Mouse (Mus musculus) intestine, postnatal 0 days (tissue): ENCODE results near the gene Mcf2l. TPM values are rescaled to one million over a fixed set of nuclear protein-coding genes. Genes with fewer than 3 reads are reported as not detected.

Source experiments
- ATAC-seq: fragments of 200-750 bp; cut with Nextera tagmentation; 2 replicates; pipeline ENCODE4 v1.8.0; 2017; ENCODE audit warnings: mild to moderate bottlenecking, moderate TSS enrichment, moderate library complexity
- H3K27ac ChIP-seq: fragments of 300-500 bp; sonication (generic); 2 replicates; pipeline ENCODE4 v1.5.1; 2014; ENCODE audit warnings: mild to moderate bottlenecking, low read depth, low read length, moderate library complexity
- H3K27me3 ChIP-seq: fragments of 300-500 bp; sonication (generic); replicated peaks from 2 replicates; pipeline ENCODE4 v1.6.1; 2014; ENCODE audit warnings: low read length, mixed read lengths; ENCODE audit not compliant: control insufficient read depth, insufficient read depth
- H3K36me3 ChIP-seq: fragments of 300-500 bp; sonication (generic); 2 replicates; pipeline ENCODE4 v1.6.1; 2014; ENCODE audit warnings: mild to moderate bottlenecking, moderate library complexity; ENCODE audit not compliant: control insufficient read depth, insufficient read depth
- H3K4me1 ChIP-seq: fragments of 300-500 bp; sonication (generic); replicated peaks from 2 replicates; pipeline ENCODE4 v1.6.1; 2014; ENCODE audit warnings: antibody characterized with exemption, low read length, mixed read lengths; ENCODE audit not compliant: control insufficient read depth, insufficient read depth
- H3K4me2 ChIP-seq: fragments of 300-500 bp; sonication (generic); replicated peaks from 2 replicates; pipeline ENCODE4 v1.6.1; 2014; ENCODE audit warnings: low read depth, mild to moderate bottlenecking, moderate library complexity
- H3K4me3 ChIP-seq: fragments of 300-500 bp; sonication (generic); 2 replicates; pipeline ENCODE4 v1.5.1; 2014; ENCODE audit warnings: low read depth, low read length
- H3K9ac ChIP-seq: fragments of 300-500 bp; sonication (generic); 2 replicates; pipeline ENCODE4 v1.6.1; 2014; ENCODE audit warnings: mild to moderate bottlenecking, low read depth, low read length
- H3K9me3 ChIP-seq: fragments of 300-500 bp; sonication (generic); 2 replicates; pipeline ENCODE4 v1.6.1; 2016; ENCODE audit warnings: mixed run types; ENCODE audit not compliant: control insufficient read depth
- CTCF ChIP-seq: sonication (generic); IDR thresholded peaks from 2 replicates; pipeline ENCODE4 v1.5.1; 2016; ENCODE audit warnings: low read depth, mild to moderate bottlenecking, control low read depth, antibody characterized with exemption, moderate library complexity
- WGBS: fragments of 180-500 bp; shearing (Covaris S2); extraction: QIAGEN DNeasy Blood & Tissue Kit; methylation state at CpG from one replicate; pipeline ENCODE4 v1.1.7; 2014; 5-methylcytosine and 5-hydroxymethylcytosine counted together
- polyA plus RNA-seq: library from polyadenylated mRNA; unstranded; fragments of >200 nt; fragmentation: Nextera tagmentation; extraction: Ambion mirVana; gene quantifications from 2 replicates; pipeline ENCODE4 v1.2.1, GENCODE M21; 2015

Mcf2l gene
- polyA plus RNA-seq, 1 experiment from 2014 or later: 6.7 TPM

DNA sequence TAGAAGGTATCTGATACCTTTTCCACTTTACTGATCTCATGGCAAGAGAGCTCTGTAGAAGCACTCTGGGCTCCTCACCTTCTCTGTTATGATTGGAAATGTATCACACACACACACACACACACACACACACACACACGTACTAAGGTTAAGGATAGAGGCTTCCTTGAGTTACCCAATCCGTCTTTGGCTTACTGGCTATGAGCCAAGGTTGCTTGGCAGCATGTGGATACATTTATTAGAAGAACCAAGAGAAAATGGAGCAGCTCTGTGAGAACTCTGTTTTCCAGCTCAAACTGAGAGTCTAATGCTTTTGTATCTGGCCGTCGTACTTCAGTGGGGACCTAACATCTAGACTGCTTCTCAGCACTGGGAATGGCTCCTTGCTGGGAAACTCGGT lies 121.9 kb downstream of the Mcf2l start:
- no peak overlapping the region for H3K4me2 ChIP-seq
- WGBS: 56% methylated on average over 5 of the region's 5 CpGs
- H3K9ac ChIP-seq: no peak overlapping the region
- H3K9me3 ChIP-seq: no peaks in the 10 kb centered on the region
- H3K27me3 ChIP-seq: no peaks in the 10 kb centered on the region
- H3K27ac ChIP-seq: no peak overlapping the region
- TF ChIP-seq CTCF: no peak
- no peak overlapping the region for H3K4me3 ChIP-seq
- no peak for ATAC-seq
- H3K36me3 ChIP-seq: peaks cover 1% of the 10 kb centered on the region; the same call in 1 of the 2 replicates
- no peaks in the 10 kb centered on the region for H3K4me1 ChIP-seq

DNA sequence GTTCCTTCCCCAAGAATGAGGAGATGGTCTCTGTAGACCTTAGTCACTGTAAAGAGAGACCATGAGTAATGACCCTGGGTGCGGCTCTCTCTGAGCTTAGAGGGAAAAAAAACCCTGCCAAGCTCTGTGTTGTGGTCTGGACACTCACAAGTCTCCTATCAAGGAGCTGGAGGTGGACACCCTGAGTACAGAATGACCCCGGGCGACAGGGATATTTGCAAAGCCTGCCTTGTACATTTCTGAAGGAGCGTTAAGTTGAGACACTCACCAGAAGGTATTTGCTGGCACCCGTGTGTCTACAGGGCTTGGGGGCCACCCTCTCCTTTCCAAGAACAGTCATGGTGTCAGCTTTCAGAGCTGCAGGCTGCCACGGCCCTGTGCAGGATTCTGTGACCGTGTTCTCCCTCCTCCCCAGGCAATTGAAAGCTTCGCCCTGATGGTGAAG lies 123.2 kb downstream of the Mcf2l start:
- H3K36me3 ChIP-seq: peaks cover 7% of the 10 kb centered on the region; the same call in 1 of the 2 replicates
- H3K9ac ChIP-seq: no peak overlapping the region
- no peak overlapping the region for H3K4me3 ChIP-seq
- H3K27me3 ChIP-seq: no peaks in the 10 kb centered on the region
- H3K4me1 ChIP-seq: no peaks in the 10 kb centered on the region
- H3K9me3 ChIP-seq: no peaks in the 10 kb centered on the region
- no peak for TF ChIP-seq CTCF
- 58% methylated on average over 8 of the region's 8 CpGs for WGBS
- no peak overlapping the region for H3K27ac ChIP-seq
- no peak for ATAC-seq
- H3K4me2 ChIP-seq: no peak overlapping the region

DNA sequence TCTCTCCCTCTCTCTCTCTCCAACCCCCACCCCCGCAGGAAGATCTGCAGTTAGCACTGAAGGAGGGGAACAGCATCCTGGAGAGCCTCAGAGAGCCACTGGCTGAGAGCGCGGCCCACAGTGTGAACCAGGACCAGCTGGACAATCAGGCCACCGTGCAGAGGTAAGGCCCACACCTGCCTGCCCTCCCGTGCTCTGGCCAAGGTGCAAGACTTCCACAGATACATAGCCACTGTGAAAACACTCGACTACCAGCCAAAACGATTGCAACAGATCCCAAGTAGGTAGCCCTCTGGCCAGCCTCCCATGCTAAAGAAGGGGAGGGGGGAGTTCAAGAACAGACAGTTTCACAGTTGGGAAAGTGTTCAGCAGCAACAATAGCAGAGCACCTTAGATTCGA lies 124.7 kb downstream of the Mcf2l start:
- Histone ChIP-seq H3K27me3 (no peaks in the 10 kb centered on the region), H3K4me3 (no peak overlapping the region), H3K4me2 (no peak overlapping the region), H3K36me3 (peaks cover 10% of the 10 kb centered on the region; the same call in 1 of the 2 replicates), H3K4me1 (no peaks in the 10 kb centered on the region), H3K27ac (no peak overlapping the region), H3K9me3 (no peaks in the 10 kb centered on the region), H3K9ac (no peak overlapping the region)
- no peak for ATAC-seq
- 77% methylated on average over 8 of the region's 8 CpGs for WGBS
- TF ChIP-seq CTCF: no peak

DNA sequence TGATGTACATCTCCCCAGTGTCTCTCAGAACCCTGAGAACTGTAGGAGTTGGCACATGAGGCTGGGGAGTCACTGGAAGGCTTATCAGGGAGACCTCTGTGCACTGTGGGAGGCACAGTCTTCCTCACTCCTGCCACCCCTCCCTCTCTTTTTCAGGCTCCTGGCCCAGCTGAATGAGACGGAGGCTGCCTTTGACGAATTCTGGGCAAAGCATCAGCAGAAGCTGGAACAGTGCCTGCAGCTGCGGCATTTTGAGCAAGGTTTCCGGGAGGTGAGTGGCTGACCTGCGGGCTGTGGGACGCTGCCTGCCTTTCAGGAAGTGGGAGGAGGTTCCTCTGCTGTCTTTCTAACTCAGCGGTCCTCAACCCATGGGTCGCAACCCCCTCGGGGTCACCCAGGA lies 126.2 kb downstream of the Mcf2l start:
- ATAC-seq: no peak
- Histone ChIP-seq H3K27ac (no peak overlapping the region), H3K9ac (no peak overlapping the region), H3K27me3 (no peaks in the 10 kb centered on the region), H3K4me3 (no peak overlapping the region), H3K9me3 (no peaks in the 10 kb centered on the region), H3K4me1 (no peaks in the 10 kb centered on the region), H3K4me2 (no peak overlapping the region), H3K36me3 (peaks cover 11% of the 10 kb centered on the region; the same call in 1 of the 2 replicates)
- 69% methylated on average over 9 of the region's 9 CpGs for WGBS
- no peak for TF ChIP-seq CTCF

DNA sequence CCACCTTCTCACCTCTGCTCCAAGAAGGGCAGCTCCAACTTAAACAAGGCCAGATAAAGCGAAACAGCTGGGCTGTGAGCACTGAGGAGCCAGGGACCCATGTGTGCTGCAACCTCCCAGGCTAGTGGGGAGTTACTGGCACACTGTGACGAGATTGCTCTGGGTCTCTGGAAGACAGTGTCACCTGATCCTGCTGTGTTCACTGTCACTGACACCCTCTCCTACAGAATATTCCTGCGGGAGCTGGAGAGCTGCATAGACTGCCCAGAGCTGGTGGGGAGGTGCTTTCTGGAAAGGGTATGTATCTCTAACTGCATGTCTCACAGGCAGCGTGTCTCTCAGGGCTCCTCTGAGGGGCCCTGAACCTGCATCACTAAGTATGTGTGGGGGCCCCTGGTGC lies 133.9 kb downstream of the Mcf2l start:
- Histone ChIP-seq H3K27me3 (no peaks in the 10 kb centered on the region), H3K9ac (no peak overlapping the region), H3K27ac (no peak overlapping the region), H3K4me1 (no peaks in the 10 kb centered on the region), H3K4me3 (no peak overlapping the region), H3K36me3 (peaks cover 8% of the 10 kb centered on the region; the same call in 1 of the 2 replicates), H3K4me2 (no peak overlapping the region), H3K9me3 (no peaks in the 10 kb centered on the region)
- ATAC-seq: no peak
- 76% methylated on average over 4 of the region's 4 CpGs for WGBS
- no peak for TF ChIP-seq CTCF

DNA sequence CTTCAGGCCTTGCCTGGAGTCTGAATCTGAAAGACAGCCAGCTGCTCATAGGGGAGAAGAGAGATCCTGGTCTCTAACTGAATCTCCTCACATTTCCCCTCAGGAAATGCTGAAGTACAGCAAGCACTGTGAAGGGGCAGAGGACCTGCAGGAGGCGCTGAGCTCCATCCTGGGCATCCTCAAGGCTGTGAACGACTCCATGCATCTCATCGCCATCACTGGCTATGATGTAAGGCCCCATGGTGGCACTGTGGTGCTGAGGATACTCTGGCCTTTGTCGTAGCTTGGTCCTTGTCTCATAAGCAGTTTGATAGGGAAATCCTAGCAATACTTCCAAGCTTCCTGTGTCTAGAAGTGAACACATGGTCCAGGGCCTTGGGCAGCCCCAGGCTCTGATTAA lies 136.7 kb downstream of the Mcf2l start:
- H3K27ac ChIP-seq: no peak overlapping the region
- H3K4me2 ChIP-seq: no peak overlapping the region
- TF ChIP-seq CTCF: peak; percentile 77
- H3K9me3 ChIP-seq: no peaks in the 10 kb centered on the region
- WGBS: 62% methylated on average over 4 of the region's 4 CpGs
- H3K27me3 ChIP-seq: no peaks in the 10 kb centered on the region
- peaks cover 4% of the 10 kb centered on the region; the same call in 1 of the 2 replicates for H3K36me3 ChIP-seq
- peak; percentile 67; the same call in 1 of the 2 replicates for ATAC-seq
- no peak overlapping the region for H3K4me3 ChIP-seq
- no peaks in the 10 kb centered on the region for H3K4me1 ChIP-seq
- no peak overlapping the region for H3K9ac ChIP-seq

DNA sequence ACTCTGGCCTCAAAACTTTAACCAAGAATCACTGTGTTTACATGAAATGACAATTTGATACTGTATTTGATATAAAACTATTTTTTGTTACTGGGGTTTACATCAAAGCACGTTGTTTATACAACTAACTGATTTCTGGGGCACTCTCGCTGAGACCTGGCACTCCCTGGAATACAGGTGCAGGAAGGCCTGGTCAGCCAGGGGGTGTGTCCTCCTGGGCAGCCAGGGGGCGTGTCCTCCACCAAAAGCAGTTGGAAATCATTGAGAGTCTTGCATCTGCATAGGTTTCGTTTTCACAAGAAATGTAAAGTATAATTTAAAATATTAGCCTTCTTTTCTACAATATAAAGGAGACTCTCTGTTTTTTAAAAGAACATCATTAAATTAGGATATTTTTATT lies 146.0 kb downstream of the Mcf2l start:
- no peak for ATAC-seq
- H3K4me1 ChIP-seq: no peaks in the 10 kb centered on the region
- no peaks in the 10 kb centered on the region for H3K36me3 ChIP-seq
- peak; percentile 31; the same call in 1 of the 2 replicates for TF ChIP-seq CTCF
- H3K4me3 ChIP-seq: no peak overlapping the region
- H3K9ac ChIP-seq: no peak overlapping the region
- WGBS: 40% methylated on average over 4 of the region's 4 CpGs
- H3K4me2 ChIP-seq: no peak overlapping the region
- no peak overlapping the region for H3K27ac ChIP-seq
- H3K27me3 ChIP-seq: no peaks in the 10 kb centered on the region
- no peaks in the 10 kb centered on the region for H3K9me3 ChIP-seq
